Mouse (Mus musculus): ENCODE measurements around the gene Plekhb1.
A peak's percentile ranks its signal among the peaks of the same experiment; 100 is the strongest.

The Plekhb1 gene

GRCm38 (mm10) chr7:100656739-100657138 lies 5.5 kb downstream of the Plekhb1 start:
- no peak for DNase-seq

GRCm38 (mm10) chr7:100654441-100654840 lies 7.8 kb downstream of the Plekhb1 start:
- no peak for DNase-seq

GRCm38 (mm10) chr7:100653480-100654266 lies 8.5 kb downstream of the Plekhb1 start:
- no peak for DNase-seq

- no peak for DNase-seq
Observed at GRCm38 (mm10) chr7:100651011-100651410, 11.2 kb downstream of the Plekhb1 start.

- no peak for DNase-seq
Observed at GRCm38 (mm10) chr7:100650421-100650820, 11.8 kb downstream of the Plekhb1 start.

GRCm38 (mm10) chr7:100649826-100650225 lies 12.4 kb downstream of the Plekhb1 start:
- DNase-seq: no peak

- no peak for DNase-seq
Observed at GRCm38 (mm10) chr7:100649095-100649494, 13.1 kb downstream of the Plekhb1 start.

- DNase-seq: peak; percentile 75
Observed at GRCm38 (mm10) chr7:100645147-100645546, 17.1 kb downstream of the Plekhb1 start.

- DNase-seq: no peak
Observed at GRCm38 (mm10) chr7:100642413-100642812, 19.8 kb downstream of the Plekhb1 start.

- peak; percentile 45 for DNase-seq
Observed at GRCm38 (mm10) chr7:100637657-100638056, 24.6 kb downstream of the Plekhb1 start.

- DNase-seq: peak; percentile 78
Observed at GRCm38 (mm10) chr7:100624538-100624937, 37.7 kb downstream of the Plekhb1 start.

GRCm38 (mm10) chr7:100622277-100622676 lies 39.9 kb downstream of the Plekhb1 start:
- no peak for DNase-seq

- no peak for DNase-seq
Observed at GRCm38 (mm10) chr7:100616121-100616857, 45.9 kb downstream of the Plekhb1 start.

- DNase-seq: no peak
Observed at GRCm38 (mm10) chr7:100608910-100609309, 53.3 kb downstream of the Plekhb1 start.

GRCm38 (mm10) chr7:100608130-100608741 lies 54.0 kb downstream of the Plekhb1 start, which contains the start of gene Mrpl48:
Gene Mrpl48, minus strand, starts transcription at chr7:100608301.
- peak; percentile 71 for DNase-seq

GRCm38 (mm10) chr7:100607214-100608129 lies 54.7 kb downstream of the Plekhb1 start, which contains the start of gene Rab6a:
Gene Rab6a, plus strand, starts transcription at chr7:100607410.
- peak; percentile 99 for DNase-seq

- no peak for DNase-seq
Observed at GRCm38 (mm10) chr7:100600211-100600610, 62.0 kb downstream of the Plekhb1 start.

- no peak for DNase-seq
Observed at GRCm38 (mm10) chr7:100593349-100593748, 68.9 kb downstream of the Plekhb1 start.

Data from kidney, postnatal 14 days (tissue).